Mouse (Mus musculus): ENCODE results near the gene Pik3cg.

- TF ChIP-seq POLR2A (IDR thresholded peaks at IDR 0.05; ENCODE audit: insufficient read depth, low read depth, low read length) = no peak
- TF ChIP-seq CTCF (IDR thresholded peaks at IDR 0.05) = no peak
- no peak for TF ChIP-seq EP300 (IDR thresholded peaks at IDR 0.05; ENCODE audit: insufficient read depth, low read depth, low read length)
These were observed 20.7 kb downstream of the Pik3cg start for GRCm38 (mm10) chr12:32187668-32188236.

All from heart, adult 2 months (tissue).